Mouse (Mus musculus): Measurements from ENCODE around the gene Bri3. TPM values are rescaled to one million over a fixed set of nuclear protein-coding genes. Genes with fewer than 3 reads are reported as not detected.

Bri3 gene
- total and polyA plus RNA-seq, 3 experiments, result 129 to 258 (median 152) TPM

GRCm38 (mm10) chr5:144406256-144406655 is 162.0 kb downstream of the Bri3 start:
- Histone ChIP-seq H3K4me1 (ENCODE audit: control insufficient read depth, insufficient read depth, low read length) (no peaks in the 10 kb centered on the region), H3K4me3 (no peak overlapping the region), H3K27me3 (ENCODE audit: control insufficient read depth, insufficient read depth, low read length) (no peaks in the 10 kb centered on the region), H3K36me3 (ENCODE audit: control insufficient read depth, insufficient read depth, low read length) (no peaks in the 10 kb centered on the region), H3K27ac (no peak overlapping the region), H3K9ac (ENCODE audit: low read depth, low read length) (no peak overlapping the region), H3K79me2 (replicated peaks; ENCODE audit: control insufficient read depth, insufficient read depth, low read length) (no peaks in the 10 kb centered on the region)
- intact Hi-C loops (cut with DNase I), result no loop called here
- no peak for DNase-seq
- WGBS, result 83% methylated on average over 11 of the region's 11 CpGs
- TF ChIP-seq POLR2A (IDR thresholded peaks at IDR 0.05; ENCODE audit: insufficient read depth, low read depth, low read length), result no peak
- no peak for TF ChIP-seq CTCF (IDR thresholded peaks at IDR 0.05)
- TF ChIP-seq EP300 (IDR thresholded peaks at IDR 0.05; ENCODE audit: insufficient read depth, low read depth, low read length), result no peak

GRCm38 (mm10) chr5:144410666-144411065 is 166.4 kb downstream of the Bri3 start:
- no peaks in the 10 kb centered on the region for H3K4me1 ChIP-seq (ENCODE audit: control insufficient read depth, insufficient read depth, low read length)
- WGBS, result 92% methylated on average over 10 of the region's 10 CpGs
- TF ChIP-seq EP300 (IDR thresholded peaks at IDR 0.05; ENCODE audit: insufficient read depth, low read depth, low read length), result no peak
- no peak for TF ChIP-seq CTCF (IDR thresholded peaks at IDR 0.05)
- TF ChIP-seq POLR2A (IDR thresholded peaks at IDR 0.05; ENCODE audit: insufficient read depth, low read depth, low read length), result no peak
- no peak overlapping the region for H3K4me3 ChIP-seq
- no peaks in the 10 kb centered on the region for H3K79me2 ChIP-seq (replicated peaks; ENCODE audit: control insufficient read depth, insufficient read depth, low read length)
- DNase-seq, result no peak
- no peak overlapping the region for H3K9ac ChIP-seq (ENCODE audit: low read depth, low read length)
- no peaks in the 10 kb centered on the region for H3K36me3 ChIP-seq (ENCODE audit: control insufficient read depth, insufficient read depth, low read length)
- no peak overlapping the region for H3K27ac ChIP-seq
- intact Hi-C loops (cut with DNase I), result no loop called here
- no peaks in the 10 kb centered on the region for H3K27me3 ChIP-seq (ENCODE audit: control insufficient read depth, insufficient read depth, low read length)

GRCm38 (mm10) chr5:144411702-144412101 is 167.5 kb downstream of the Bri3 start:
- intact Hi-C loops (cut with DNase I), result no loop called here
- no peak for DNase-seq

GRCm38 (mm10) chr5:144412781-144413180 is 168.5 kb downstream of the Bri3 start:
- DNase-seq, result no peak
- TF ChIP-seq POLR2A (IDR thresholded peaks at IDR 0.05; ENCODE audit: insufficient read depth, low read depth, low read length), result no peak
- TF ChIP-seq CTCF (IDR thresholded peaks at IDR 0.05), result no peak
- TF ChIP-seq EP300 (IDR thresholded peaks at IDR 0.05; ENCODE audit: insufficient read depth, low read depth, low read length), result no peak
- WGBS, result 74% methylated on average over 4 of the region's 4 CpGs

More at GRCm38 (mm10) chr5:144411702-144412101, 167.5 kb downstream of the Bri3 start:
- H3K9ac ChIP-seq (ENCODE audit: low read depth, low read length), result no peak overlapping the region
- no peaks in the 10 kb centered on the region for H3K79me2 ChIP-seq (replicated peaks; ENCODE audit: control insufficient read depth, insufficient read depth, low read length)
- H3K4me3 ChIP-seq, result no peak overlapping the region
- H3K4me1 ChIP-seq (ENCODE audit: control insufficient read depth, insufficient read depth, low read length), result no peaks in the 10 kb centered on the region
- H3K36me3 ChIP-seq (ENCODE audit: control insufficient read depth, insufficient read depth, low read length), result no peaks in the 10 kb centered on the region
- no peak overlapping the region for H3K27ac ChIP-seq
- 40% methylated on average over 5 of the region's 5 CpGs for WGBS
- H3K27me3 ChIP-seq (ENCODE audit: control insufficient read depth, insufficient read depth, low read length), result no peaks in the 10 kb centered on the region
- TF ChIP-seq CTCF (IDR thresholded peaks at IDR 0.05), result no peak

GRCm38 (mm10) chr5:144418456-144418855 is 174.2 kb downstream of the Bri3 start:
- TF ChIP-seq POLR2A (IDR thresholded peaks at IDR 0.05; ENCODE audit: insufficient read depth, low read depth, low read length) (no peak), EP300 (IDR thresholded peaks at IDR 0.05; ENCODE audit: insufficient read depth, low read depth, low read length) (no peak), CTCF (IDR thresholded peaks at IDR 0.05) (no peak)
- intact Hi-C loops (cut with DNase I), result no loop called here
- DNase-seq, result no peak
- Histone ChIP-seq H3K27me3 (ENCODE audit: control insufficient read depth, insufficient read depth, low read length) (no peaks in the 10 kb centered on the region), H3K36me3 (ENCODE audit: control insufficient read depth, insufficient read depth, low read length) (no peaks in the 10 kb centered on the region), H3K4me3 (no peak overlapping the region), H3K79me2 (replicated peaks; ENCODE audit: control insufficient read depth, insufficient read depth, low read length) (no peaks in the 10 kb centered on the region), H3K27ac (no peak overlapping the region), H3K9ac (ENCODE audit: low read depth, low read length) (no peak overlapping the region), H3K4me1 (ENCODE audit: control insufficient read depth, insufficient read depth, low read length) (no peaks in the 10 kb centered on the region)
- WGBS, result 89% methylated on average over 12 of the region's 12 CpGs

More at GRCm38 (mm10) chr5:144412781-144413180, 168.5 kb downstream of the Bri3 start:
- Histone ChIP-seq H3K4me1 (ENCODE audit: control insufficient read depth, insufficient read depth, low read length) (no peaks in the 10 kb centered on the region), H3K36me3 (ENCODE audit: control insufficient read depth, insufficient read depth, low read length) (no peaks in the 10 kb centered on the region), H3K4me3 (no peak overlapping the region), H3K27ac (no peak overlapping the region), H3K9ac (ENCODE audit: low read depth, low read length) (no peak overlapping the region), H3K27me3 (ENCODE audit: control insufficient read depth, insufficient read depth, low read length) (no peaks in the 10 kb centered on the region), H3K79me2 (replicated peaks; ENCODE audit: control insufficient read depth, insufficient read depth, low read length) (no peaks in the 10 kb centered on the region)
- intact Hi-C loops (cut with DNase I), result no loop called here

- H3K4me1 ChIP-seq (ENCODE audit: control insufficient read depth, insufficient read depth, low read length), result no peaks in the 10 kb centered on the region
- no peak overlapping the region for H3K9ac ChIP-seq (ENCODE audit: low read depth, low read length)
- TF ChIP-seq CTCF (IDR thresholded peaks at IDR 0.05), result no peak
- TF ChIP-seq EP300 (IDR thresholded peaks at IDR 0.05; ENCODE audit: insufficient read depth, low read depth, low read length), result no peak
- TF ChIP-seq POLR2A (IDR thresholded peaks at IDR 0.05; ENCODE audit: insufficient read depth, low read depth, low read length), result no peak
- WGBS, result 77% methylated on average over 8 of the region's 8 CpGs
- intact Hi-C loops (cut with DNase I), result no loop called here
- H3K27ac ChIP-seq, result no peak overlapping the region
- H3K79me2 ChIP-seq (replicated peaks; ENCODE audit: control insufficient read depth, insufficient read depth, low read length), result no peaks in the 10 kb centered on the region
- H3K36me3 ChIP-seq (ENCODE audit: control insufficient read depth, insufficient read depth, low read length), result no peaks in the 10 kb centered on the region
- no peaks in the 10 kb centered on the region for H3K27me3 ChIP-seq (ENCODE audit: control insufficient read depth, insufficient read depth, low read length)
- no peak for DNase-seq
- H3K4me3 ChIP-seq, result no peak overlapping the region
Measured at GRCm38 (mm10) chr5:144420001-144420400, 175.8 kb downstream of the Bri3 start.
